Mouse (Mus musculus): ENCODE results near the gene Rfx2. TPM values are rescaled to one million over a fixed set of nuclear protein-coding genes. Genes with fewer than 3 reads are reported as not detected.
A peak's percentile ranks its signal among the peaks of the same experiment; 100 is the strongest.

Rfx2 gene
- polyA plus RNA-seq, 1 experiment: 1.2 TPM

- no peak for TF ChIP-seq CTCF (IDR thresholded peaks at IDR 0.05; ENCODE audit: low read depth, low read length)
- no peak for TF ChIP-seq POLR2A (IDR thresholded peaks at IDR 0.05; ENCODE audit: borderline replicate concordance, low read depth, low read length)
- Histone ChIP-seq H3K4me1 (ENCODE audit: control insufficient read depth, insufficient read depth, low read length) (no peaks in the 10 kb centered on the region), H3K4me3 (ENCODE audit: insufficient read depth, low read length) (no peak overlapping the region), H3K27ac (ENCODE audit: insufficient read depth, low read depth, low read length) (no peak overlapping the region)
Observed at GRCm38 (mm10) chr17:56822380-56822779, 8.4 kb downstream of the Rfx2 start.

- Histone ChIP-seq H3K4me3 (ENCODE audit: insufficient read depth, low read length) (no peak overlapping the region), H3K27ac (ENCODE audit: insufficient read depth, low read depth, low read length) (no peak overlapping the region), H3K4me1 (ENCODE audit: control insufficient read depth, insufficient read depth, low read length) (no peaks in the 10 kb centered on the region)
- TF ChIP-seq CTCF (IDR thresholded peaks at IDR 0.05; ENCODE audit: low read depth, low read length) (no peak), POLR2A (IDR thresholded peaks at IDR 0.05; ENCODE audit: borderline replicate concordance, low read depth, low read length) (no peak)
Observed at GRCm38 (mm10) chr17:56819694-56820111, 11.1 kb downstream of the Rfx2 start.

GRCm38 (mm10) chr17:56819032-56819545 lies 11.7 kb downstream of the Rfx2 start:
- H3K27ac ChIP-seq (ENCODE audit: insufficient read depth, low read depth, low read length): no peak overlapping the region
- TF ChIP-seq POLR2A (IDR thresholded peaks at IDR 0.05; ENCODE audit: borderline replicate concordance, low read depth, low read length) (no peak), CTCF (IDR thresholded peaks at IDR 0.05; ENCODE audit: low read depth, low read length) (no peak)
- H3K4me1 ChIP-seq (ENCODE audit: control insufficient read depth, insufficient read depth, low read length): no peaks in the 10 kb centered on the region
- H3K4me3 ChIP-seq (ENCODE audit: insufficient read depth, low read length): no peak overlapping the region

- no peak for TF ChIP-seq POLR2A (IDR thresholded peaks at IDR 0.05; ENCODE audit: borderline replicate concordance, low read depth, low read length)
- no peak for TF ChIP-seq CTCF (IDR thresholded peaks at IDR 0.05; ENCODE audit: low read depth, low read length)
Observed at GRCm38 (mm10) chr17:56818067-56818636, 12.7 kb downstream of the Rfx2 start.

GRCm38 (mm10) chr17:56815057-56815345 lies 15.8 kb downstream of the Rfx2 start:
- H3K27ac ChIP-seq (ENCODE audit: insufficient read depth, low read depth, low read length): no peak overlapping the region
- no peak overlapping the region for H3K4me3 ChIP-seq (ENCODE audit: insufficient read depth, low read length)
- H3K4me1 ChIP-seq (ENCODE audit: control insufficient read depth, insufficient read depth, low read length): peaks cover 10% of the 10 kb centered on the region
- TF ChIP-seq CTCF (IDR thresholded peaks at IDR 0.05; ENCODE audit: low read depth, low read length): no peak

More at GRCm38 (mm10) chr17:56818067-56818636, 12.7 kb downstream of the Rfx2 start:
- H3K4me3 ChIP-seq (ENCODE audit: insufficient read depth, low read length): no peak overlapping the region
- H3K27ac ChIP-seq (ENCODE audit: insufficient read depth, low read depth, low read length): no peak overlapping the region
- H3K4me1 ChIP-seq (ENCODE audit: control insufficient read depth, insufficient read depth, low read length): no peaks in the 10 kb centered on the region

- TF ChIP-seq CTCF (IDR thresholded peaks at IDR 0.05; ENCODE audit: low read depth, low read length) (no peak), POLR2A (IDR thresholded peaks at IDR 0.05; ENCODE audit: borderline replicate concordance, low read depth, low read length) (no peak)
- no peak overlapping the region for H3K4me3 ChIP-seq (ENCODE audit: insufficient read depth, low read length)
- peaks cover 12% of the 10 kb centered on the region for H3K4me1 ChIP-seq (ENCODE audit: control insufficient read depth, insufficient read depth, low read length)
- no peak overlapping the region for H3K27ac ChIP-seq (ENCODE audit: insufficient read depth, low read depth, low read length)
Observed at GRCm38 (mm10) chr17:56814316-56815056, 16.3 kb downstream of the Rfx2 start.

- TF ChIP-seq CTCF (IDR thresholded peaks at IDR 0.05; ENCODE audit: low read depth, low read length) (no peak), POLR2A (IDR thresholded peaks at IDR 0.05; ENCODE audit: borderline replicate concordance, low read depth, low read length) (no peak)
- H3K4me3 ChIP-seq (ENCODE audit: insufficient read depth, low read length): no peak overlapping the region
- H3K27ac ChIP-seq (ENCODE audit: insufficient read depth, low read depth, low read length): no peak overlapping the region
- peaks cover 12% of the 10 kb centered on the region for H3K4me1 ChIP-seq (ENCODE audit: control insufficient read depth, insufficient read depth, low read length)
Observed at GRCm38 (mm10) chr17:56810245-56810644, 20.6 kb downstream of the Rfx2 start.

GRCm38 (mm10) chr17:56808518-56808917 lies 22.3 kb downstream of the Rfx2 start:
- TF ChIP-seq POLR2A (IDR thresholded peaks at IDR 0.05; ENCODE audit: borderline replicate concordance, low read depth, low read length): no peak
- peak; percentile 79 for TF ChIP-seq CTCF (IDR thresholded peaks at IDR 0.05; ENCODE audit: low read depth, low read length)

GRCm38 (mm10) chr17:56805784-56806183 lies 25.0 kb downstream of the Rfx2 start:
- Histone ChIP-seq H3K27ac (ENCODE audit: insufficient read depth, low read depth, low read length) (no peak overlapping the region), H3K4me3 (ENCODE audit: insufficient read depth, low read length) (no peak overlapping the region), H3K4me1 (ENCODE audit: control insufficient read depth, insufficient read depth, low read length) (peaks cover 8% of the 10 kb centered on the region)
- TF ChIP-seq POLR2A (IDR thresholded peaks at IDR 0.05; ENCODE audit: borderline replicate concordance, low read depth, low read length): no peak
- TF ChIP-seq CTCF (IDR thresholded peaks at IDR 0.05; ENCODE audit: low read depth, low read length): no peak

More at GRCm38 (mm10) chr17:56808518-56808917, 22.3 kb downstream of the Rfx2 start:
- H3K4me3 ChIP-seq (ENCODE audit: insufficient read depth, low read length): no peak overlapping the region
- H3K4me1 ChIP-seq (ENCODE audit: control insufficient read depth, insufficient read depth, low read length): peaks cover 12% of the 10 kb centered on the region
- no peak overlapping the region for H3K27ac ChIP-seq (ENCODE audit: insufficient read depth, low read depth, low read length)

GRCm38 (mm10) chr17:56804952-56805351 lies 25.9 kb downstream of the Rfx2 start:
- Histone ChIP-seq H3K27ac (ENCODE audit: insufficient read depth, low read depth, low read length) (no peak overlapping the region), H3K4me1 (ENCODE audit: control insufficient read depth, insufficient read depth, low read length) (peaks cover under 1% of the 10 kb centered on the region; the same call in 1 of the 2 replicates), H3K4me3 (ENCODE audit: insufficient read depth, low read length) (no peak overlapping the region)
- TF ChIP-seq POLR2A (IDR thresholded peaks at IDR 0.05; ENCODE audit: borderline replicate concordance, low read depth, low read length) (no peak), CTCF (IDR thresholded peaks at IDR 0.05; ENCODE audit: low read depth, low read length) (no peak)

All from bone marrow macrophage, adult 2 months (primary cell).